Mouse (Mus musculus) forebrain, embryonic 13.5 days (tissue): Measurements from ENCODE around the gene Upb1. TPM values are rescaled to one million over a fixed set of nuclear protein-coding genes. Genes with fewer than 3 reads are reported as not detected.

Experiments
- ATAC-seq: fragments of 200-750 bp; cut with Nextera tagmentation; 2 replicates; pipeline ENCODE4 v1.8.0; 2017
- H3K27ac ChIP-seq: fragments of 300-500 bp; sonication (generic); 2 replicates; pipeline ENCODE4 v1.5.1; 2015; ENCODE audit warnings: inconsistent platforms, mild to moderate bottlenecking, moderate library complexity
- H3K27me3 ChIP-seq: fragments of 300-500 bp; sonication (generic); 2 replicates; pipeline ENCODE4 v1.6.1; 2015; ENCODE audit warnings: mild to moderate bottlenecking, inconsistent platforms
- H3K36me3 ChIP-seq: fragments of 300-500 bp; sonication (generic); 2 replicates; pipeline ENCODE4 v1.6.1; 2015; ENCODE audit warnings: mild to moderate bottlenecking, inconsistent platforms; ENCODE audit not compliant: poor library complexity, severe bottlenecking
- H3K4me1 ChIP-seq: fragments of 300-500 bp; sonication (generic); 2 replicates; pipeline ENCODE4 v1.6.1; 2015; ENCODE audit warnings: inconsistent platforms
- H3K4me2 ChIP-seq: fragments of 300-500 bp; sonication (generic); 2 replicates; pipeline ENCODE4 v1.6.1; 2015; ENCODE audit warnings: inconsistent platforms, mild to moderate bottlenecking, moderate library complexity
- H3K4me3 ChIP-seq: fragments of 300-500 bp; sonication (generic); 2 replicates; pipeline ENCODE4 v1.5.1; 2015; ENCODE audit warnings: mild to moderate bottlenecking, inconsistent platforms
- H3K9ac ChIP-seq: fragments of 300-500 bp; sonication (generic); 2 replicates; pipeline ENCODE4 v1.6.1; 2015; ENCODE audit warnings: mild to moderate bottlenecking, inconsistent platforms
- H3K9me3 ChIP-seq: fragments of 300-500 bp; sonication (generic); replicated peaks from 2 replicates; pipeline ENCODE4 v1.6.1; 2016; ENCODE audit warnings: inconsistent platforms
- WGBS: fragments of 180-500 bp; shearing (Covaris S2); methylation state at CpG from one replicate; pipeline ENCODE4 v1.1.7; 2015; 5-methylcytosine and 5-hydroxymethylcytosine counted together
- polyA plus RNA-seq: library from polyadenylated mRNA; unstranded; fragments of >200 nt; fragmentation: Nextera tagmentation; extraction: Ambion mirVana; gene quantifications from 2 replicates; pipeline ENCODE4 v1.2.1, GENCODE M21; 2015

The Upb1 gene
- polyA plus RNA-seq, 1 experiment from 2014 or later, result not detected

DNA sequence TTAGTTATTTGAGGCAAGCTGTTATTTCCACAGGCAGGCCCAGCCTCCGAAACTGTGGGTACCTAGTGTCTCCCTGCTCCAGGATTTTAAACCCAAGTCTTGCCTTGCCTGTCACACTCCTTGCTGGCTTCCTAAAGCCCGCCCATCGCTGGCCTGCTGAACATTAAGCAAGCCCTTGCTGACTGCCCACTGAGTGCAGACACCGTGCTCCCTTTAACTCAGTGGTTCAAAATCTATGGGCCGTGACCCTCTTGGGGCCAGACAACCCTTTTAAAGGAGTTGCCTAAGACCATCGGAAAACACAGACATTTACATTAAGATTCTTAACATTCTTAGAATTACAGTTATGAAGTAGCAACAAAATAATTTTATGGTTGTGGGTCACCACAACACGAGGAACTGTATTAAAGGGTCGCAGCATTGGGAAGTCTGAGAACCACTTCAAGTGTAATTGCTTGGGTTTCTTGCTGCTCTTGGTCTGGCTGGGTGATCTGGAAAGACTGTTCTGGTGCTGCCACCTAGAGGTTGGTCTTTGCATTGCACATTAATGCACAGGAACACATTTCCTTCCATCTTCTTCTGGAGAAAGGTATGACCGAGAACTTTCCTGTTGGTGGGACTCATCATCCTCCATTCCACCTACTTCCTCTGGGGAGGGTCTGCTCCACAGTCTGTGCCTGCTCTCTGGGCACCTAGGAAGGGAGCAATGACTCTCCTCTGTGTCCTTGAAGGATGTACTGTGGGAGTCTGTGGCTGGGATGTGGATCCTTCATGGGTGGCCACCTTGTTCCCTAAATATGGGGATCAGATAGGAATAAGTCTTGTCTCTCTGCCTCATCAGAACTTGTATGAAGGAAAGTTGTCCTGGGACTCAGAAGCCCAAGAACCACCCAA lies 85.4 kb downstream of the Upb1 start:
- H3K36me3 ChIP-seq, result no peaks in the 10 kb centered on the region
- H3K4me1 ChIP-seq, result no peaks in the 10 kb centered on the region
- 58% methylated on average over 9 of the region's 9 CpGs for WGBS
- H3K9me3 ChIP-seq, result no peaks in the 10 kb centered on the region
- no peak overlapping the region for H3K9ac ChIP-seq
- H3K27ac ChIP-seq, result no peak overlapping the region
- H3K27me3 ChIP-seq, result no peaks in the 10 kb centered on the region
- no peak overlapping the region for H3K4me3 ChIP-seq
- ATAC-seq, result peak; percentile 63
- H3K4me2 ChIP-seq, result no peak overlapping the region

DNA sequence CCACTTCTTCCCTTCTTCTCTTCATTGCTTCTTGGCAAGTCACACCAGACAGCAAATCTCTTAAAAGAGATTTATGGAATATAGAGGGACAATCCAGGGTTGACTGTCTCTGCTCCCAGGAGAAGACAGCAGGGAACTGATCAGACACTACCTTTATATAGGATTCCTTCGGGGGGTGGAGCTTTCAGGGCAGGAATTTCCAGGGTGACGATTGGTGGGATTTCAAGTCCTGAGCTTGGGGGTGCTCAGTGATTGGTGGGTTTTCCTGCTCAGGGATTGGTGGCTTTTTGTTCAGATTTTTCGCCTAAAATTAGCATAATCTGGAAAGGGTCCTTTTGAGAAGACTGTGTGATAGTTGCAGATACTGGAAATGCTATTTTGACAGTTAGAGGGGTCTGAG lies 86.2 kb downstream of the Upb1 start:
- Histone ChIP-seq H3K27ac (no peak overlapping the region), H3K27me3 (no peaks in the 10 kb centered on the region), H3K4me3 (no peak overlapping the region), H3K9ac (no peak overlapping the region), H3K36me3 (no peaks in the 10 kb centered on the region), H3K9me3 (no peaks in the 10 kb centered on the region), H3K4me2 (no peak overlapping the region), H3K4me1 (no peaks in the 10 kb centered on the region)
- ATAC-seq, result no peak; the same call in 1 of the 2 replicates
- WGBS, result 63% methylated on average over 3 of the region's 3 CpGs

DNA sequence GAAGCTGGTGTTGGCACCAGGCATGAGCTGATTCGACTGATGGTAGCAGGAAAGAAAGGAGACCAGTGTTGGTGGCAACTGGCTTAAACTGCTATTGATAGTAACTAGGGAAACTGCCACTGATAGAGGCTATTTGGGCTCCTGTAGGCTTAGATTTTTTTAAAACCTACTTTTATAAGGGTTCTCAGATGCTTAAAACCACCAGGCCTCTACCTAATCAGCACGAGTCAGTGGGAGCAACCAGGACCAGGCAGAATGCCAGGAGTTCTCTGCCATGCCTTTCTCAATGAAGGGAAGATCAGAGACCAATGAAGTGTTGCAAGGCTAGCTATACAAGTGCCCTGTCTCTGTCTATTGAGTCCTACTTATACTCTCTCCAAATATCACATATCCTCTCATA lies 88.6 kb downstream of the Upb1 start:
- no peak for ATAC-seq
- no peak overlapping the region for H3K27ac ChIP-seq
- no peak overlapping the region for H3K9ac ChIP-seq
- 51% methylated on average over 2 of the region's 2 CpGs for WGBS
- no peak overlapping the region for H3K4me2 ChIP-seq
- H3K4me1 ChIP-seq, result no peaks in the 10 kb centered on the region
- H3K36me3 ChIP-seq, result no peaks in the 10 kb centered on the region
- no peaks in the 10 kb centered on the region for H3K9me3 ChIP-seq
- H3K27me3 ChIP-seq, result no peaks in the 10 kb centered on the region
- no peak overlapping the region for H3K4me3 ChIP-seq

GRCm38 (mm10) chr10:75490731-75491130 lies 89.8 kb downstream of the Upb1 start:
- Histone ChIP-seq H3K4me2 (no peak overlapping the region), H3K4me3 (no peak overlapping the region), H3K36me3 (no peaks in the 10 kb centered on the region), H3K27me3 (no peaks in the 10 kb centered on the region), H3K27ac (no peak overlapping the region), H3K9me3 (no peaks in the 10 kb centered on the region), H3K9ac (no peak overlapping the region), H3K4me1 (no peaks in the 10 kb centered on the region)
- 86% methylated on average over 2 of the region's 2 CpGs for WGBS
- no peak for ATAC-seq

Other genes starting within 250 kb of the Upb1 start
- gene Specc1l, start 189.0 kb upstream of the Upb1 start, polyA plus RNA-seq, result 35.4 and 39.6 TPM in 2 replicates
- gene Adora2a, start 84.2 kb upstream of the Upb1 start, polyA plus RNA-seq, result 3.2 and 3.5 TPM in 2 replicates
- gene Snrpd3, start 116.4 kb downstream of the Upb1 start, polyA plus RNA-seq, result 188 and 198 TPM in 2 replicates
- gene Gucd1, start 116.9 kb downstream of the Upb1 start, polyA plus RNA-seq, result 21.1 and 24.9 TPM in 2 replicates
- gene Lrrc75b, start 159.2 kb downstream of the Upb1 start, polyA plus RNA-seq, result 10.4 and 11.7 TPM in 2 replicates
- 1.1 and 2.3 TPM in 2 replicates for gene Ggt1, start 160.5 kb downstream of the Upb1 start, polyA plus RNA-seq
- 1.4 and 2.8 TPM in 2 replicates for gene Ggt5, start 188.2 kb downstream of the Upb1 start, polyA plus RNA-seq
- 0.97 and 1.1 TPM in 2 replicates for gene Susd2, start 242.9 kb downstream of the Upb1 start, polyA plus RNA-seq